Mouse (Mus musculus) stomach, embryonic 16.5 days (tissue): ENCODE measurements around the gene Auts2. TPM values are rescaled to one million over a fixed set of nuclear protein-coding genes. Genes with fewer than 3 reads are reported as not detected.

Experiments used
- ATAC-seq: fragments of 200-750 bp; cut with Nextera tagmentation; 2 replicates; pipeline ENCODE4 v1.8.0; 2017; ENCODE audit warnings: moderate number of reproducible peaks, moderate TSS enrichment; ENCODE audit not compliant: insufficient read depth, low FRiP score
- H3K27ac ChIP-seq: fragments of 300-500 bp; sonication (generic); 2 replicates; pipeline ENCODE4 v1.5.1; 2014; ENCODE audit warnings: low read length
- H3K27me3 ChIP-seq: fragments of 300-500 bp; sonication (generic); 2 replicates; pipeline ENCODE4 v1.6.1; 2014; ENCODE audit warnings: low read length, control low read depth, mixed read lengths; ENCODE audit not compliant: control insufficient read depth, insufficient read depth
- H3K36me3 ChIP-seq: fragments of 300-500 bp; sonication (generic); 2 replicates; pipeline ENCODE4 v1.6.1; 2014; ENCODE audit warnings: low read length; ENCODE audit not compliant: control insufficient read depth, insufficient read depth
- H3K4me1 ChIP-seq: fragments of 300-500 bp; sonication (generic); 2 replicates; pipeline ENCODE4 v1.6.1; 2014; ENCODE audit warnings: low read length, control low read depth, mixed read lengths; ENCODE audit not compliant: control insufficient read depth, insufficient read depth
- H3K4me2 ChIP-seq: fragments of 300-500 bp; sonication (generic); 2 replicates; pipeline ENCODE4 v1.6.1; 2014; ENCODE audit warnings: low read depth, low read length, mixed read lengths
- H3K4me3 ChIP-seq: fragments of 300-500 bp; sonication (generic); replicated peaks from 2 replicates; pipeline ENCODE4 v1.5.1; 2014; ENCODE audit warnings: mild to moderate bottlenecking, low read length
- H3K9ac ChIP-seq: fragments of 300-500 bp; sonication (generic); 2 replicates; pipeline ENCODE4 v1.6.1; 2014; ENCODE audit warnings: low read length
- H3K9me3 ChIP-seq: fragments of 300-500 bp; sonication (generic); replicated peaks from 2 replicates; pipeline ENCODE4 v1.6.1; 2016; ENCODE audit warnings: low read length, control low read depth; ENCODE audit not compliant: control insufficient read depth
- WGBS: fragments of 180-500 bp; shearing (Covaris S2); extraction: QIAGEN DNeasy Blood & Tissue Kit; methylation state at CpG from one replicate; pipeline ENCODE4 v1.1.7; 2014; 5-methylcytosine and 5-hydroxymethylcytosine counted together
- polyA plus RNA-seq: library from polyadenylated mRNA; unstranded; fragments of >200 nt; fragmentation: Nextera tagmentation; extraction: Ambion mirVana; gene quantifications from 2 replicates; pipeline ENCODE4 v1.2.1, GENCODE M21; 2015

Auts2 gene
- polyA plus RNA-seq, 1 experiment from 2014 or later, result 20.1 TPM

DNA sequence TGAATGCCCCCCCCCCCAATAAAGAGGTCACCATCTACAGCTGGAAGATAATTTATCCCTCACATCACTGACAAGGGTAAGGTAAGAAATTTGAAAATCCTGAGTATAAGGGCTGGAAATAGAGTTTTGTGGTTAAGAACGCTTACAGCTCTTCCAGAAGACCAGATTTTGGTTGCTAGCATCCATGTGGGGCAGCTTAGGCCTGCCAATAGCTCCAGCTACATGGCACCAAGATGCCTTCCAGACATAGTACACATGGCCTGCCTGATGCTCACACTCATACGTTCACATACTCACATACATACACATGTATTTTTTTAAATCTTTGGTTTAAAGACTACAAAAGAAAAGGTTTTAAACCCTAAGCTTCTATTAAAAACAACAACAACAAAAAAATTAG, 467.2 kb downstream of the Auts2 start:
- Histone ChIP-seq H3K9me3 (no peaks in the 10 kb centered on the region), H3K27ac (no peak overlapping the region), H3K9ac (no peak overlapping the region), H3K4me3 (no peak overlapping the region), H3K4me2 (no peak overlapping the region), H3K36me3 (no peaks in the 10 kb centered on the region), H3K4me1 (peaks cover 25% of the 10 kb centered on the region), H3K27me3 (no peaks in the 10 kb centered on the region)
- 84% methylated on average over 2 of the region's 2 CpGs for WGBS
- no peak for ATAC-seq

DNA sequence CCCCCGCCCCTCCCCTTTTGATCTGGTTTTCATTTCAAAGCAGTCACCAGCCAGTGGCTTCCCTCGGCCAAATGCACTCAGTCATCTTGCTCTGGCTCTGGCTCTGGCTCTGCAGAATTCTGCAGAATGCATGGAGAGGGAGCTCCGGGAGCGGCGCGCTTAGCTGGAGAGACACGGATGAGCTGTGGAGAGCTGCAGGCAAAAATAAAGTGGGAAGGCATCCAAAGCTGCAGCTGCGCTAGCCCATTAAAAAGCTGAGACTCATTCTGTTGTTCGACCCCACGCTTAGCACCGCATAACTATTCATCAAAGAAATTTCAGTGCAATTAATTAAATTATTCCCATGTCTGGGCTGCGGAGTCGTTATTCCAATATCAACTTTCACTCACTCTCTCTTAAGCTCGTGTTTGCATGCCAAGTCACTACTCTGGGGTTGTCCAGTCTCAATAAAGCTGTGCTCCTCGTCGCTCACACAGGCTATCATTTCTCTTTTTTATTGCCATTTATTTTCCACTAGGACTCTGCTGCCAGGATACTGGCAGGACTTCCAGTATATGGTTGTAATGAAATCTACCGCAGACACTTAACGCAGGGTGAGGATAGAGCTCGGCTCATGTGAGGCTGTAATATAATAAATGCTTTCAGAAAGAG, 468.3 kb downstream of the Auts2 start:
- Histone ChIP-seq H3K27ac (peak overlapping the region; percentile 64), H3K4me3 (peak overlapping the region; percentile 3; the same call in 1 of the 2 replicates), H3K27me3 (no peaks in the 10 kb centered on the region), H3K9ac (no peak overlapping the region), H3K4me1 (peaks cover 25% of the 10 kb centered on the region), H3K36me3 (no peaks in the 10 kb centered on the region), H3K9me3 (no peaks in the 10 kb centered on the region), H3K4me2 (peak overlapping the region; percentile 25)
- ATAC-seq, result peak; percentile 90
- WGBS, result 28% methylated on average over 19 of the region's 19 CpGs

DNA sequence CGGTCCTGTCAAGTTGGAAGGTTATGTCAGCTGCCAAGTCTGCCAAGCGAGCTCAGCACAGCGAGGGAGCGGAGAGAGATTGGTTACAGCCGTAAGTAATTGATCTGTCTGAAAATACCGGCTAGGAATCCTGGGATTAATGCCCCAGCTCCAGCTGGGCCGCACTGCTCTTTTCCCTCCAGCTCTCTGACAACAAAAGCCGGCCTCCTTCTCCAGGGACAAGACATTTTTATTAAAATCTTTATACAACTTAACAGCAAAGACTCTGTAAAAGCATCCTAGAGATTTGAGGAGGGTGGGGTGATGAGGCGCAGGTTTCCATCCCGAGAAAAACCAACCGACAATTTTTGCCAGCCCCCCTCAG, 468.8 kb downstream of the Auts2 start:
- peak; percentile 12; the same call in 1 of the 2 replicates for ATAC-seq
- H3K36me3 ChIP-seq, result no peaks in the 10 kb centered on the region
- H3K9ac ChIP-seq, result no peak overlapping the region
- peak overlapping the region; percentile 25 for H3K4me2 ChIP-seq
- 0 out of 2 replicates have a peak overlapping the region, but pooled peaks have one; percentile 3 for H3K4me3 ChIP-seq
- 18% methylated on average over 11 of the region's 11 CpGs for WGBS
- peak overlapping the region; percentile 64 for H3K27ac ChIP-seq
- no peaks in the 10 kb centered on the region for H3K27me3 ChIP-seq
- H3K4me1 ChIP-seq, result peaks cover 25% of the 10 kb centered on the region
- no peaks in the 10 kb centered on the region for H3K9me3 ChIP-seq

DNA sequence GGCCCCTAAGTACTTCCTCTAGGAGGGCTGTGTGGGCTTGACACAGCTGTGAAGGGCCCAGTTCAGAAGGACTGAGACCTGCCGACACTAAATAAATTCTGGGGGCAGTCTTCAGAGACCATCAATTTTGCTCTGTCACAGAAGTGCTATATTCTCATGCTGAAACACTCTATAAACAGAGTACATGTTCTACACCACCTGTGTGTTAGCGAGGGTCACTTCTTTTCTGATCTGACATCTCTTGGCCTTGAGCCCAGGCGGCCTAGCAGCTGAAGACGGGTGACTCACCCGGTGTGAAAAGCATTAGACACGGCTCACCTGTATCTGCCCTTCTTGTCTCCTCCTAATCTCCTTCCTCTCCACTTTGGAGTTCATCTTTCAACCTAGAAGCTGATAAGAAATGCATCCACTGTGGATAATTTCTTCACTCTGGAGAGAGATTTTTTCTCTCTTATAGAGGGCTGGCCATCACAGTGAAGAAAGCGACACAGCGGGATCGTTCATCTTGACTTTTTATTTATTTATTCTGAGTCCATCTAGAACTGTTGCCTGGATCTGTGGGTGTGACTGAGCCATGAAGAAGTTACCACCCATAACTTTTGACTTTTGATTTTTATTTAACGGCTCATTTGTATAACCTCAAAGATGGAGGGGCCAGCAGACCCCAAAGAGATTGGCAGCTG, 469.3 kb downstream of the Auts2 start:
- Histone ChIP-seq H3K36me3 (no peaks in the 10 kb centered on the region), H3K4me2 (peak overlapping the region; percentile 25), H3K27me3 (no peaks in the 10 kb centered on the region), H3K9ac (no peak overlapping the region), H3K9me3 (no peaks in the 10 kb centered on the region), H3K27ac (peak overlapping the region; percentile 64), H3K4me3 (0 out of 2 replicates have a peak overlapping the region, but pooled peaks have one; percentile 3), H3K4me1 (peaks cover 25% of the 10 kb centered on the region)
- 28% methylated on average over 10 of the region's 10 CpGs for WGBS
- ATAC-seq, result no peak

DNA sequence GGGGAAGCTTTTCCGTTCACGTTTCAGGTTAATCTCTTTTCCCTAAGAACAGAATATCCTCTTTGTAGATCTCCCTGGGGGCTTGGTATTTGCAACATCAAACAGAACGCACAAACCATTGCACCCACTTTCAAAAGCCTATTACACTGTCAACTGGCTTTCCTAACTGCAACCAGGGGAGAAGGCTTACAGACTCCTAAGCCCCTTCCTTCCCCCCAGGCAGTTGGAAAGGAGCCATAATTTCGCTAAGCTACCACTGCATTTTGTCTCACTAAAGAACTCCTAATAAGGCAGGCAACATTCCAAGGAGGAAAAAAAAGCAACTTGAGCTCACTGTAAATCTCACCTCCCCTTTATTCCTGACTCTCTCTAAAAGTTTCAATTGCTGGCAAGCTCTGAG, 470.8 kb downstream of the Auts2 start:
- H3K4me2 ChIP-seq, result no peak overlapping the region
- H3K27me3 ChIP-seq, result no peaks in the 10 kb centered on the region
- no peak for ATAC-seq
- no peak overlapping the region for H3K9ac ChIP-seq
- H3K4me3 ChIP-seq, result no peak overlapping the region
- H3K4me1 ChIP-seq, result peaks cover 25% of the 10 kb centered on the region
- no peak overlapping the region for H3K27ac ChIP-seq
- H3K36me3 ChIP-seq, result no peaks in the 10 kb centered on the region
- 49% methylated on average over 4 of the region's 4 CpGs for WGBS
- no peaks in the 10 kb centered on the region for H3K9me3 ChIP-seq

DNA sequence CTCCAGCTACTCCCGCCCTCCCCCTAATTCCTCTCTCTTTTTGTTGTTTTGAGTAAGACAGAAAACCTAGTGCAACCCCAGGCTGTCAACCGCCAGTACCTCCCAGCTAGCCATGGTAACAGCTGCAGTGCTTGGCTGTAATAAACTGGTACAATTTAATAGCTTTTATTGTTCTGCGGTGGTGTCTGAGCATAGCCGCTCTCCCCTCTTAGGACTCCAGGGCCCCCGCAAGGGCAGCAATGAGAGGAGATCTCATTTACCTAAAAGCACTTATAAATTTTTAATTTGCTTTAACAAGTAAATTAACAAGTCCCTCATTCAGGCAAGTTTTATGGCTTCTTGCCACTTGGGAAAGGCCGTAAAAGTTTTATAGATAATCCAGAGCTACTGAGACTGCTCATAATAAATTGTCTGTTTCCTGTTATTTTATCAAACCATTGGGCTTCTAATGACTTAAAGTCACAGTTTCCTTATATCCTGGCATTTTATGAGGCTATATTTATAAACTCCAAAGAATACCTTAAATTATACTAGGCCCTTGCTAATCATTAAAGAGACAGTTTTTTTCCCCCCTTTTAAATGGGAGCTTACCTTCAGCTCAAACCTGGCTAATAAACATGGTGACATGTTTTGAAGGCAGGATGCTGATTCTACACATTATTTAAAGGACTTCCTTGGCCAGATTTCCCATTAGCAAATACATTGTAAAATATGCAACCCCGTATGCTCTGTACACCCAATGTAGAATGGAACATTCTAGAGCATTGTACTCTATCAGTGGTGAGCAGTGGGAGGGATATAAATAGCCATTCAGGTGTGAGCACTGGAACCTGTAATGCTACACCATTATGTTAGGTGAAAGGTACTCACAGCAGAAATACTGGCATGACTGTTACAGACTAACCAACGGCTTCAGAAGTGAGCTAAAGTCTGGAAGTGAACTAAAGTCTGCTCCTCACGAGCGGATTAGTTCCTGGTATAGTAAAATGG, 475.1 kb downstream of the Auts2 start:
- Histone ChIP-seq H3K9me3 (no peaks in the 10 kb centered on the region), H3K4me1 (peaks cover 11% of the 10 kb centered on the region), H3K9ac (no peak overlapping the region), H3K4me2 (no peak overlapping the region), H3K4me3 (no peak overlapping the region), H3K27me3 (no peaks in the 10 kb centered on the region), H3K27ac (no peak overlapping the region; the same call in 1 of the 2 replicates), H3K36me3 (no peaks in the 10 kb centered on the region)
- ATAC-seq, result no peak
- WGBS, result 80% methylated on average over 10 of the region's 10 CpGs

DNA sequence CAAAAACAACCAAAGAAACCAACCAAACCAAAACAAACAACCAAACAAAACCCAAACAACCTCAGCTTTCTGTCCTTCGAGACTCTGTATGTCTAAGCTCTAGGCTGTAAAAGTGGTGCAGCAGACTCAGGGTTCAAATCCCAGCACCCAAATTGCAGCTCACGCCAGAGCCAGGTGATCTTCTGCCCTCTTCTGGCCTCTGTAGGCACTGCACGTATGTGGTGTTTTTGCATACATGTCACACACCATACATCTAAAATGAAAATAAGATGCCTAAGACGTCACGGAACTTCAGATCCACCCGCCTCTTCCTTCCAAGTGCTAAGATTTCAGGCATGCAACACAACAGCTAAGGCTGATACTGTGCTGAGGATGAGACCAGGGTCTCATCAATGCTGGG, 483.0 kb downstream of the Auts2 start:
- no peak overlapping the region for H3K4me3 ChIP-seq
- ATAC-seq, result no peak
- H3K36me3 ChIP-seq, result no peaks in the 10 kb centered on the region
- no peaks in the 10 kb centered on the region for H3K27me3 ChIP-seq
- no peaks in the 10 kb centered on the region for H3K9me3 ChIP-seq
- H3K9ac ChIP-seq, result no peak overlapping the region
- no peak overlapping the region for H3K27ac ChIP-seq
- 83% methylated on average over 6 of the region's 6 CpGs for WGBS
- H3K4me1 ChIP-seq, result no peaks in the 10 kb centered on the region
- H3K4me2 ChIP-seq, result no peak overlapping the region

DNA sequence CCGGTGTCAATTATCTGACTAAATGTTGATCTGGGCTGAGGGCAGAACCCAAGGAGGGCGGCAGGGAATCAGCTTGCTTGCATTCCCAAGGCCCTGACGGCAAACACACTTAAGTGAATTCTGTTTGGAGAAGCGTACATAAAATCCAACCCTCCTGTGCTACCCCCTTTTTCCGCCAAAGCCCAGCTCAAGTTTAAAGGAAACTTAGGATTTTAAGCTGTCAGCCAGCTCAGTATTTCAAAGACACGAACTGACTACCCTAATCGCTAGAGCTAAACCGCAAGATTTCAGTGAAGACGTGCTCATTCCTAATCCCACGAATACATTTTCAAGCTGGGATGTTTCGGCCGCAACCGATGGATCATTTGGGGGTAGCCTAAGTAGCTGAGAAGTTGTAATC, 490.5 kb downstream of the Auts2 start:
- Histone ChIP-seq H3K9ac (peak overlapping the region; percentile 16; the same call in 1 of the 2 replicates), H3K27ac (peak overlapping the region; percentile 14; the same call in 1 of the 2 replicates), H3K27me3 (no peaks in the 10 kb centered on the region), H3K36me3 (no peaks in the 10 kb centered on the region), H3K9me3 (no peaks in the 10 kb centered on the region), H3K4me1 (peaks cover 12% of the 10 kb centered on the region), H3K4me3 (no peak overlapping the region), H3K4me2 (peak overlapping the region; percentile 48)
- 31% methylated on average over 13 of the region's 13 CpGs for WGBS
- no peak for ATAC-seq
